Mouse (Mus musculus) brain, embryonic 14.5 days (tissue): Measurements from ENCODE around the gene Map3k9.

Experiments
- CTCF ChIP-seq: fragments of 200-500 bp; IDR thresholded peaks from 2 replicates; pipeline ENCODE4 v1.5.1; 2012; ENCODE audit warnings: inconsistent platforms, mild to moderate bottlenecking, moderate library complexity, borderline replicate concordance; ENCODE audit not compliant: insufficient read depth, insufficient read length; ENCODE audit errors: extremely low read depth
- POLR2A ChIP-seq: fragments of 200-500 bp; IDR thresholded peaks from 2 replicates; pipeline ENCODE4 v1.6.1; 2012; ENCODE audit warnings: mild to moderate bottlenecking, inconsistent platforms, borderline replicate concordance; ENCODE audit not compliant: poor library complexity, insufficient read depth, insufficient read length, severe bottlenecking; ENCODE audit errors: extremely low read depth

DNA sequence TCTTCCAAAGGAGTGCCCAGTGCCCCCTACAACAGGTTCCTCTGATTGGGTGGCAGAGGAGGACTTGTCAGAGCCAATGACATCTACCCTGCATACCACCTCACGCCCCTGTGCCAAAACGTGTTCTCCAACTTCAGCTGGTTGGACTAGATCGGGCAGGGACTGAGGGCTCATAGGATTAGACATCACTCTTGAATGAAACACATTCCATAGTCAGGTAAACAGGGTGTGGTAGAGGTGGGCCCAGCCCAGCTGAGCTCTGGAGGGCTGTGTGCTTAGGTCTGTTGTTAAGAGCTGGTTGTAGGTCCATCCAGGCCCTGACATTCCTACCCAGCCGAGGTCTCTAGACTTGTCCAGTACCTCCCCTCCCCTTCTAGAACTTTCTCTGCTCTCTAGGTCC lies 68.4 kb downstream of the Map3k9 start:
- no peak for TF ChIP-seq CTCF
- TF ChIP-seq POLR2A, result no peak
